Mouse (Mus musculus) forebrain, embryonic 11.5 days (tissue): ENCODE results near the gene Aco1. TPM values are rescaled to one million over a fixed set of nuclear protein-coding genes. Genes with fewer than 3 reads are reported as not detected.

Experiments used
- ATAC-seq: fragments of 200-750 bp; cut with Nextera tagmentation; replicated peaks from 2 replicates; pipeline ENCODE4 v1.8.0; 2017; ENCODE audit warnings: moderate TSS enrichment; ENCODE audit not compliant: low FRiP score
- DNase-seq: peaks from one replicate; pipeline ENCODE4 v3.0.0-alpha.2; 2017; ENCODE audit warnings: low spot score
- H3K27ac ChIP-seq: fragments of 300-500 bp; sonication (generic); 2 replicates; pipeline ENCODE4 v1.5.1; 2014; ENCODE audit warnings: low read depth, low read length
- H3K27me3 ChIP-seq: fragments of 300-500 bp; sonication (generic); 2 replicates; pipeline ENCODE4 v1.6.1; 2014; ENCODE audit warnings: mild to moderate bottlenecking, low read length, mixed read lengths; ENCODE audit not compliant: control insufficient read depth, insufficient read depth
- H3K36me3 ChIP-seq: fragments of 300-500 bp; sonication (generic); 2 replicates; pipeline ENCODE4 v1.6.1; 2014; ENCODE audit warnings: mild to moderate bottlenecking, low read length, moderate library complexity, mixed read lengths; ENCODE audit not compliant: control insufficient read depth, insufficient read depth
- H3K4me1 ChIP-seq: fragments of 300-500 bp; sonication (generic); replicated peaks from 2 replicates; pipeline ENCODE4 v1.6.1; 2014; ENCODE audit warnings: low read length, mixed read lengths; ENCODE audit not compliant: control insufficient read depth, insufficient read depth
- H3K4me2 ChIP-seq: fragments of 300-500 bp; sonication (generic); 2 replicates; pipeline ENCODE4 v1.6.1; 2014; ENCODE audit warnings: low read depth, mild to moderate bottlenecking, low read length, moderate library complexity, mixed read lengths; ENCODE audit not compliant: severe bottlenecking
- H3K4me3 ChIP-seq: fragments of 300-500 bp; sonication (generic); 2 replicates; pipeline ENCODE4 v1.5.1; 2014; ENCODE audit warnings: low read depth, low read length
- H3K9ac ChIP-seq: fragments of 300-500 bp; sonication (generic); 2 replicates; pipeline ENCODE4 v1.6.1; 2014; ENCODE audit warnings: low read length
- H3K9me3 ChIP-seq: fragments of 300-500 bp; sonication (generic); 2 replicates; pipeline ENCODE4 v1.6.1; 2016; ENCODE audit warnings: low read length, mixed read lengths; ENCODE audit not compliant: control insufficient read depth
- WGBS: fragments of 180-500 bp; shearing (Covaris S2); extraction: QIAGEN DNeasy Blood & Tissue Kit; methylation state at CpG from one replicate; pipeline ENCODE4 v1.1.7; 2014; 5-methylcytosine and 5-hydroxymethylcytosine counted together
- polyA plus RNA-seq: library from polyadenylated mRNA; unstranded; fragments of >200 nt; fragmentation: Nextera tagmentation; extraction: Ambion mirVana; gene quantifications from 2 replicates; pipeline ENCODE4 v1.2.1, GENCODE M21; 2014

Aco1 gene
- polyA plus RNA-seq, 1 experiment from 2014 or later, result 63.8 TPM

GRCm38 (mm10) chr4:40241928-40242327 lies 99.0 kb downstream of the Aco1 start:
- Histone ChIP-seq H3K4me1 (peaks cover 5% of the 10 kb centered on the region; the same call in 1 of the 2 replicates), H3K9me3 (no peaks in the 10 kb centered on the region), H3K27me3 (no peaks in the 10 kb centered on the region), H3K4me2 (no peak overlapping the region), H3K9ac (no peak overlapping the region), H3K4me3 (no peak overlapping the region), H3K36me3 (no peaks in the 10 kb centered on the region), H3K27ac (no peak overlapping the region)
- no peak for ATAC-seq
- no peak for DNase-seq
- 60% methylated on average over 6 of the region's 6 CpGs for WGBS

- H3K4me1 ChIP-seq, result peaks cover 5% of the 10 kb centered on the region; the same call in 1 of the 2 replicates
- no peak for DNase-seq
- 85% methylated on average over 4 of the region's 4 CpGs for WGBS
- no peaks in the 10 kb centered on the region for H3K27me3 ChIP-seq
- H3K9me3 ChIP-seq, result no peaks in the 10 kb centered on the region
- H3K9ac ChIP-seq, result no peak overlapping the region
- H3K4me2 ChIP-seq, result no peak overlapping the region
- no peak overlapping the region for H3K4me3 ChIP-seq
- no peak for ATAC-seq
- no peak overlapping the region for H3K27ac ChIP-seq
- no peaks in the 10 kb centered on the region for H3K36me3 ChIP-seq
Measured at GRCm38 (mm10) chr4:40243006-40243405, 100.1 kb downstream of the Aco1 start.

GRCm38 (mm10) chr4:40244035-40244434 lies 101.2 kb downstream of the Aco1 start:
- WGBS, result 84% methylated on average over 8 of the region's 8 CpGs
- peaks cover under 1% of the 10 kb centered on the region; the same call in 1 of the 2 replicates for H3K4me1 ChIP-seq
- ATAC-seq, result no peak
- no peaks in the 10 kb centered on the region for H3K36me3 ChIP-seq
- H3K27ac ChIP-seq, result no peak overlapping the region
- H3K4me2 ChIP-seq, result no peak overlapping the region
- no peak overlapping the region for H3K4me3 ChIP-seq
- DNase-seq, result no peak
- no peaks in the 10 kb centered on the region for H3K27me3 ChIP-seq
- H3K9ac ChIP-seq, result no peak overlapping the region
- H3K9me3 ChIP-seq, result no peaks in the 10 kb centered on the region

Other genes starting within 250 kb of the Aco1 start
- gene Ddx58, start 96.7 kb downstream of the Aco1 start, polyA plus RNA-seq, result 3.0 and 3.4 TPM in 2 replicates
- gene Smim27, start 126.5 kb downstream of the Aco1 start, polyA plus RNA-seq, result 28.8 and 30.1 TPM in 2 replicates
- gene Topors, start 126.8 kb downstream of the Aco1 start, polyA plus RNA-seq, result 51.3 and 54.2 TPM in 2 replicates
- gene Ndufb6, start 136.3 kb downstream of the Aco1 start, polyA plus RNA-seq, result 279 and 281 TPM in 2 replicates